Mouse (Mus musculus): ENCODE measurements around the gene Ank2. TPM values are rescaled to one million over a fixed set of nuclear protein-coding genes. Genes with fewer than 3 reads are reported as not detected.

Ank2 gene
- polyA plus RNA-seq, 1 experiment from 2014 or later = 5.1 TPM

GRCm38 (mm10) chr3:127225167-127225798, 273.9 kb downstream of the Ank2 start:
- WGBS (ENCODE audit: insufficient replicate concordance) = 19% methylated on average over 16 of the region's 16 CpGs
- H3K4me3 ChIP-seq (ENCODE audit: low read depth, low read length) = 0 out of 2 replicates have a peak overlapping the region, but pooled peaks have one; percentile 4
- no peaks in the 10 kb centered on the region for H3K36me3 ChIP-seq (replicated peaks; ENCODE audit: insufficient read depth, low read length)

DNA sequence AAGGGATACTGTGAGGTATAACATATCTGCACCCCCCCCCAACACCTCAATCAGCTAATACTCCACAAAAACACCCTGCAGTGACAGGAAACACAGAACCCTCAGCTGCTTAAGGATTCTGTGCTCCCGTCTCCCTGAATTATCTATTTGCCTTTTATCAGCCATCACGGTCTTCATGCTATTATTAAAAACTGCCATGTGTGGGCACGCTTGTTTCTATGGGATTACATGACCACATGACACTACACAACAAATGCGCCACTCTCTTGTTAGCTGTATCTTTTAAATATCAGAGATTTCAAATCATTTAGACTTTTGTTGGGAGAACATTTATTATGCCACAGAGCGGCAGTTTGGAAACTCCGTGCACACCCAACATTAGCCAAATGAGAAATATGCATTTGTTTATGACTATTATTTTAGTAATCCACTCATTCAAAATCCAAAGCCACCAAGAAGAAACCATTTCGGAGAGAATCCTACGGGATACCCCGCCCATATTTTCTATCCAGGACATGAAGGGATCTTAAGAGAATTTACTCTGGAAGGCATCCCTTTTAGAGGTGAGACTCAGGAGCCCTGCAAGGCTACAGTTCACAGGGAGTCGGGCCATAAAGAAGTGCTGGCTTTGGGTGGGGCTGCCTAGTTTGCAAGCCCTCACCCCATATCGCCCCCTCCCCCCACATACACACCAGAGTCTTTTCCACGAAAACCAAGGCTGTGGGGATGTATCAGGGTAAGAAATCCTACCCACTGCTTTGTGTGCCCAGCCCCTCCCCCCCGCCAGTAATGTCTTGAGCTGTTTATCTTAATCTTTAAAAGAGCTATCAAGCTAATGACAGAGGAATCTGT, 274.6 kb downstream of the Ank2 start:
- TF ChIP-seq EP300 (IDR thresholded peaks at IDR 0.05; ENCODE audit: low read depth) (no peak), CTCF (IDR thresholded peaks at IDR 0.05; ENCODE audit: low read depth) (no peak)
- no peak for ATAC-seq
- no peaks in the 10 kb centered on the region for H3K36me3 ChIP-seq (replicated peaks; ENCODE audit: insufficient read depth, low read length)
- H3K4me1 ChIP-seq (ENCODE audit: insufficient read depth) = no peaks in the 10 kb centered on the region
- H3K27me3 ChIP-seq (ENCODE audit: insufficient read depth, low read length) = no peaks in the 10 kb centered on the region; the same call in 1 of the 2 replicates
- H3K4me2 ChIP-seq (ENCODE audit: low read depth, low read length) = no peak overlapping the region
- no peak overlapping the region for H3K4me3 ChIP-seq (ENCODE audit: low read depth, low read length)
- no peaks in the 10 kb centered on the region for H3K9me3 ChIP-seq (ENCODE audit: low read length)
- H3K9ac ChIP-seq (replicated peaks) = no peak overlapping the region
- DNase-seq = no peak
- H3K27ac ChIP-seq (ENCODE audit: low read depth) = no peak overlapping the region
- 59% methylated on average over 13 of the region's 13 CpGs for WGBS (ENCODE audit: insufficient replicate concordance)

More at GRCm38 (mm10) chr3:127225167-127225798, 273.9 kb downstream of the Ank2 start:
- no peak overlapping the region for H3K27ac ChIP-seq (ENCODE audit: low read depth)
- H3K4me2 ChIP-seq (ENCODE audit: low read depth, low read length) = no peak overlapping the region; the same call in 1 of the 2 replicates
- TF ChIP-seq EP300 (IDR thresholded peaks at IDR 0.05; ENCODE audit: low read depth) = no peak
- no peak for TF ChIP-seq CTCF (IDR thresholded peaks at IDR 0.05; ENCODE audit: low read depth)
- H3K9me3 ChIP-seq (ENCODE audit: low read length) = no peaks in the 10 kb centered on the region
- no peak overlapping the region for H3K9ac ChIP-seq (replicated peaks)
- DNase-seq (no peak), ATAC-seq (no peak)
- no peaks in the 10 kb centered on the region; the same call in 1 of the 2 replicates for H3K27me3 ChIP-seq (ENCODE audit: insufficient read depth, low read length)
- H3K4me1 ChIP-seq (ENCODE audit: insufficient read depth) = no peaks in the 10 kb centered on the region

DNA sequence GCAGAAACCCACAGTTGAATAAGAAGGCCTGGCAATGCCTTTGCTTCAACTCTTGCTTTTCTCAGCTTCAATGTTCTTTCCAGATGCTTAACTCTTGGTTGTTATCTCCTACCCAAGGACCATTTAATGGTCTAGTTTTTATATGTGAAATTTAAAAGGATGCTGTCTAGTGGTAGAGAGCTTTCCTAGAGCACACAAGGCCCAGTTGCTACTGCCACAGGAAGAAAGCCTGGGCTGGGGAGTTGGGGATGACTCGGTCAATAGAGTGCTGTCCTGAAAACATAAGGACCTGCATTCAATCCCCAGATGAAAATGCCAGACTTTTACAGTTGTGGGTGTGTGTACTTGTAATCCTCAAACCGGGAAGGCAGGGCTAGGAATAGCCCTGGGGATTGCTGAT, 277.1 kb downstream of the Ank2 start:
- DNase-seq (no peak), ATAC-seq (no peak)
- no peaks in the 10 kb centered on the region; the same call in 1 of the 2 replicates for H3K27me3 ChIP-seq (ENCODE audit: insufficient read depth, low read length)
- H3K9me3 ChIP-seq (ENCODE audit: low read length) = no peaks in the 10 kb centered on the region
- H3K27ac ChIP-seq (ENCODE audit: low read depth) = no peak overlapping the region
- no peak overlapping the region for H3K4me3 ChIP-seq (ENCODE audit: low read depth, low read length)
- H3K4me1 ChIP-seq (ENCODE audit: insufficient read depth) = no peaks in the 10 kb centered on the region
- H3K36me3 ChIP-seq (replicated peaks; ENCODE audit: insufficient read depth, low read length) = no peaks in the 10 kb centered on the region
- no peak overlapping the region for H3K4me2 ChIP-seq (ENCODE audit: low read depth, low read length)
- TF ChIP-seq CTCF (IDR thresholded peaks at IDR 0.05; ENCODE audit: low read depth) (no peak), EP300 (IDR thresholded peaks at IDR 0.05; ENCODE audit: low read depth) (no peak)
- 77% methylated on average over 2 of the region's 2 CpGs for WGBS (ENCODE audit: insufficient replicate concordance)
- H3K9ac ChIP-seq (replicated peaks) = no peak overlapping the region

GRCm38 (mm10) chr3:127220859-127221258, 278.3 kb downstream of the Ank2 start:
- Histone ChIP-seq H3K27ac (ENCODE audit: low read depth) (no peak overlapping the region), H3K4me2 (ENCODE audit: low read depth, low read length) (no peak overlapping the region), H3K4me3 (ENCODE audit: low read depth, low read length) (no peak overlapping the region), H3K36me3 (replicated peaks; ENCODE audit: insufficient read depth, low read length) (no peaks in the 10 kb centered on the region), H3K27me3 (ENCODE audit: insufficient read depth, low read length) (no peaks in the 10 kb centered on the region; the same call in 1 of the 2 replicates), H3K9me3 (ENCODE audit: low read length) (no peaks in the 10 kb centered on the region), H3K9ac (replicated peaks) (no peak overlapping the region), H3K4me1 (ENCODE audit: insufficient read depth) (no peaks in the 10 kb centered on the region)
- WGBS (ENCODE audit: insufficient replicate concordance) = 79% methylated on average over 9 of the region's 9 CpGs
- ATAC-seq (no peak), DNase-seq (no peak)
- TF ChIP-seq CTCF (IDR thresholded peaks at IDR 0.05; ENCODE audit: low read depth) (no peak), EP300 (IDR thresholded peaks at IDR 0.05; ENCODE audit: low read depth) (no peak)

- H3K4me1 ChIP-seq (ENCODE audit: insufficient read depth) = no peaks in the 10 kb centered on the region
- DNase-seq (no peak), ATAC-seq (no peak)
- H3K4me2 ChIP-seq (ENCODE audit: low read depth, low read length) = no peak overlapping the region
- no peaks in the 10 kb centered on the region for H3K9me3 ChIP-seq (ENCODE audit: low read length)
- H3K4me3 ChIP-seq (ENCODE audit: low read depth, low read length) = no peak overlapping the region
- no peak overlapping the region for H3K9ac ChIP-seq (replicated peaks)
- TF ChIP-seq EP300 (IDR thresholded peaks at IDR 0.05; ENCODE audit: low read depth) (no peak), CTCF (IDR thresholded peaks at IDR 0.05; ENCODE audit: low read depth) (no peak)
- no peak overlapping the region for H3K27ac ChIP-seq (ENCODE audit: low read depth)
- H3K27me3 ChIP-seq (ENCODE audit: insufficient read depth, low read length) = no peaks in the 10 kb centered on the region
- no peaks in the 10 kb centered on the region for H3K36me3 ChIP-seq (replicated peaks; ENCODE audit: insufficient read depth, low read length)
- WGBS (ENCODE audit: insufficient replicate concordance) = 62% methylated on average over 5 of the region's 5 CpGs
Measured at GRCm38 (mm10) chr3:127213534-127213933, 285.6 kb downstream of the Ank2 start.

GRCm38 (mm10) chr3:127211119-127211518, 288.0 kb downstream of the Ank2 start:
- H3K9me3 ChIP-seq (ENCODE audit: low read length) = no peaks in the 10 kb centered on the region
- no peaks in the 10 kb centered on the region for H3K27me3 ChIP-seq (ENCODE audit: insufficient read depth, low read length)
- no peak for DNase-seq
- H3K4me1 ChIP-seq (ENCODE audit: insufficient read depth) = no peaks in the 10 kb centered on the region
- TF ChIP-seq EP300 (IDR thresholded peaks at IDR 0.05; ENCODE audit: low read depth) (no peak), CTCF (IDR thresholded peaks at IDR 0.05; ENCODE audit: low read depth) (no peak)
- no peak overlapping the region for H3K4me2 ChIP-seq (ENCODE audit: low read depth, low read length)
- H3K9ac ChIP-seq (replicated peaks) = no peak overlapping the region
- no peak overlapping the region for H3K27ac ChIP-seq (ENCODE audit: low read depth)
- H3K36me3 ChIP-seq (replicated peaks; ENCODE audit: insufficient read depth, low read length) = no peaks in the 10 kb centered on the region
- no peak overlapping the region for H3K4me3 ChIP-seq (ENCODE audit: low read depth, low read length)
- ATAC-seq = no peak
- WGBS (ENCODE audit: insufficient replicate concordance) = 67% methylated on average over 3 of the region's 3 CpGs

Data from liver, postnatal 0 days (tissue).